Mouse (Mus musculus): ENCODE results near the gene 1700067P10Rik.
A peak's percentile ranks its signal among the peaks of the same experiment; 100 is the strongest.

The 1700067P10Rik gene

DNA sequence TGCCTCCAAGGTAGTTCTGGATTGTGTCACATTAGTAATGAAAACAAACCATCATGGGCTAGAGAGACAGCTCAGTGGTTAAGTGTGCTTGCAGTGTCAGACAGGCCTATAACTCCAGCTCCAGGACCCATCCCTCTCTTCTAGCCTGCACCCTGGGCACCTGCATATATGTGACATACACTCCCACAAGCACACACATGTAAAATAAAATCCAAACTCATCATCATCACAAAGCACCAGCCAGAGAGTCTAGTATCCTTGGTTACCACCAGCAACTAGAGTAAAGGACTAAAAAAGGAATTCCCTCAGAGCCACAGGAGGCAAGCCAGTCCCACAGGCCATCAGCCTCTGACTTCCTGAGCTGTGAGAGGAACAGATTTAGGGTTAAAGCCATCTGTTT is at the start of gene 1700067P10Rik:
1700067P10Rik (plus strand) TSS at position 301 of the 400 bp plus-strand sequence.
- no peak for DNase-seq (ENCODE audit: low spot score)

DNA sequence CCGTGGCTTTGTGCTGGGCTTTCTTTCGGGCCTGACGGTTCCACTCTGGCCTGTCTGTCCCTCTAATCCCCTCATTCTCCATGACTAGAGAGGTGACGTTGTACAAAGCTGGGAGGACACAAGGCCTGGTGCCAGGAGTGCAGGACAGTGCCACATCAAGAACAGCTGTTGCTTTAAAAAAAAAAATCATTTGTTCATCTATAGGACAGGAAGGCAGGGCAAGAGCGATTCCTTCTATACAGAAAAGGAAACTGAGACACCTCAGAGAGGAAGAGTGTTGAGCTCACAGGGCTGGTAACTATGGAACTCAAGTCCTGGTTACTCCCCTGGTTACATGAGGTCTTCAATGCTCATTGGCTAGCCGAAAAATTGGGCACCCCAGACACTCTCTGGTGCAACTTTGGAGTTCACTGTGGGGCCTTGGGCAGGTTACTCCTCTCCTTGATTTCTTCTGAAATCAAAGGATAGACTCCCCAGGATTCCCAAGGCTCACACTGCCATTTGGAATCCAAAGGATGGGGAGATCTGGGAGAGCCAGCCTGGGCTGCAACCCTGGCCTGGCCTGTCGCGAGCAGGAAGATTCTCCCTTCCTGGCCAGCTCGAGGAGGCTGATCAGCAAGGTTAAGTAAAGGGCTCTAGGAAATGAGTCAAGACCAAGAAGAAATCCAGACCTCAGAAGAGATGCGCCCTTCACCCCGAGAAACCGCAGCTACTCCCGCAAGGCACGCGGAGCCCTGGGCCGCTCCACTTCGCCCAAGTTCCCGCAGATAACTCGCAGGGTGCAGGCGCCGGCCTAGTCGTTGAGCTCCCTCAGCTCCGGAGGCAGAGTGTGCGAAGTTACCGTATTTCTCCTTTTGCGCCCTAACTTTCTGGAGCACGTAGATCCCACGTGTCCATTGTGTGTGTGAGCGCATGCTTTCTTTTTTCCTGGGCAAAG is 47.5 kb upstream of the 1700067P10Rik start:
- DNase-seq (ENCODE audit: low spot score), result peak; percentile 56

- DNase-seq (ENCODE audit: low spot score), result no peak
Measured at GRCm38 (mm10) chr17:48043154-48043880, 45.8 kb upstream of the 1700067P10Rik start.

- peak; percentile 76 for DNase-seq (ENCODE audit: low spot score)
Measured at GRCm38 (mm10) chr17:48045631-48046030, 43.5 kb upstream of the 1700067P10Rik start.

- DNase-seq (ENCODE audit: low spot score), result no peak
Measured at GRCm38 (mm10) chr17:48051638-48052337, 37.3 kb upstream of the 1700067P10Rik start.

DNA sequence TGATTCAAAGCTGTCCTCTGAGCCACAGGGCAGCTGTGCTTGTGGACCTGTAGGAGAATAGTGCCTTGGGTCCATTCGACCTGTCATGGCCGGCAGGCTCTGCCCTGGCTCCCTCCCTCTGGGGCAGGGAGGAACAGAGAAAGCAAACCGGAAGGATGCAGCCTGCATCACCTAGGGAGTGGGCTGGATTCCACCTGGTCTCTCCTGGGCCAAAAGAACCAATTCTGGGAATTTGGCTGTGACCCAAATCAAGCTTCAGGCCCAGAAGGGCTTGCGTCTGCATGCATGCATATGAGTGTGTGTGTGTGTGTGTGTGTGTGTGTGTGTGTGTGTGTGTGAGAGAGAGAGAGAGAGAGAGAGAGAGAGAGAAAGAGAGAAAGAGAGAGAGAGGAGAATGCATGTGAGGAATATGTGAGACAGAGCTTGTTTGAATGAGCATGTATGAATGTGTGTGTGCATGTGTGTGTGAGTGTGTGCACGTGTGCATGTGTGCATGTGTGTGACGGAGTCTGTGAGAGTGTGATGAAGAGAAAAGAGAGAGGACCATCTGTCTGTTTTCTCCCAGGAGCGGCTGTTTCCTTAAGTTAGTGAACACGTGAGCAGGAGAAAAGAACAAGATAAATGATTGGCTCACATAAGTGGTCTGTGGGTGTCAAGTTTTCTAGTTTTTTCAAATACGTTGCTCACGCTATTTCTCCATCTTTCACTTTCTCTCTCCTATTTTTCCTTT is 36.6 kb upstream of the 1700067P10Rik start:
- no peak for DNase-seq (ENCODE audit: low spot score)

GRCm38 (mm10) chr17:48053646-48054045 is 35.5 kb upstream of the 1700067P10Rik start:
- no peak for DNase-seq (ENCODE audit: low spot score)

DNA sequence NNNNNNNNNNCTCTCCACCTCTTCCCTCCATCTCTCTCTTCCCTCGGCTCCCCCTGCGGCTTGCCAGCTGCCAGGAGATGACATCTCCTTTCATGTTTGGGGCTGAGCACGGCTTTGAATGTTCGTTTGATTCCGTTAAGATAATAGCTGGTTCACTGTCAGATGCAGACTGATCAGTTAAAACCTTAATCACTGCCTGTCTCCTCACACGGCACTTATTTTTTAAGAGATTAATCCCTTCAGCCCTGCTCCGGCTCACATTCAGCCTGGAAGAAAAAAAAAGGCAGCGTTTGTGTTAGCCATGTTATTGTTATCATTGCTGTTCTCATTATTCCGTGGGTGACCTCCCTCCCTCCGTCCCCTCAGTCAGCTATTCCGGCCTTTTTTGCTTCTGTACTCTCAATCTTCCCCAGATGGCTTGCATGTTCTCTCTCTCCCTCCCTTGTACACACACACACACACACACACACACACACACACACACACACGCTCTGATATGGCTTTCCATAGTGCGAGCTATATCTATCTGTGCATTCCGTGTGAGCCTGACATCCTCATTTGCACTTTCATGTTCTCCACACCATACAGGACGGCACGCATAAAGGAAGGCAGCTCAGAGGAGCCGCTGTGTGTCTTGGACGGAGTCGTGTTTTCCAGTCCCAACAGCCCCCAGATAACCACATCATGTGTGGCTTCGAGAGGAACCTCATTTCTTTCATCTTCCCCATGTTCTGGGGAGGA is 33.9 kb upstream of the 1700067P10Rik start:
- DNase-seq (ENCODE audit: low spot score), result no peak

DNA sequence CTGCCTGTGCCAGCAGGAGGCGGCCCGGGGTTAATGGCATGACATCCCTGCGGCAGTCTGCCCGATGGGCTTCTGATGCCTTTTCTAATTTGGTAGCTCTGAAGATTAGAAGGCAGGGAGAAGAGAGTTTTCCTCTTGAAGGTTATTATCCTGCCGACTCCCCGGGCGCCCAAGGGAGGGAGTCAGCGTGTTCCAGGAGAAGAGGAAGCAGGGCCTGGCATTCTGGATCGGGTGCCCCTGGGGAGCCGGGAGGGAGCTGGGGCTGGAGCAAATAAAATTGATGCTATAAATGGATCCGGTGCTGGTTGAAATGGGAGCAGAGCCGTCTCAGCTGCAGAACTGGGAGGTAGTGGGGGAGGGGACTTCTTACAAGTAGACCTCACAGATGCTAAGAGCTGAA is 31.7 kb upstream of the 1700067P10Rik start:
- no peak for DNase-seq (ENCODE audit: low spot score)

GRCm38 (mm10) chr17:48064196-48064843 is 24.8 kb upstream of the 1700067P10Rik start:
- no peak for DNase-seq (ENCODE audit: low spot score)

DNA sequence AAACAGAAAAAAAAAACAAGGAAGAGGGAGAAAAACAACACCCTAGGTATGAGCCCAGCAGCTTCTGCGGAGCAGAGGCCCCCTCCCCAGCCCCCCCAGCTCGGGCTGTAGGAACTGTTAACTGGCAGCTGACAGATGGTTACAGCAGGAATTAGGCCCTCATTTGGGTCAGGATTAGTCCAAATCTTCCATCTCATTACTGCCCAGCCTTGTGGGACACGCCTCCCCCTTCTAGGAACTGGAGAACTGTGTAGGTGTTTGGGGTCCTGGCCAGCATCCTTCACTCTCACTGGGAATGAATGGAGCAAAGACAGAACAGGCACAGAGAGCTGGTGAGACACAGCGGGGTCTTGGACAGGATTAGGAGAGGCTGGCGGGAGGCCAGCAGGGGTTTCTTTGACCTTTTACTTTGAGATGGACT is 24.0 kb upstream of the 1700067P10Rik start:
- no peak for DNase-seq (ENCODE audit: low spot score)

GRCm38 (mm10) chr17:48067083-48067614 is 22.0 kb upstream of the 1700067P10Rik start:
- DNase-seq (ENCODE audit: low spot score), result no peak

DNA sequence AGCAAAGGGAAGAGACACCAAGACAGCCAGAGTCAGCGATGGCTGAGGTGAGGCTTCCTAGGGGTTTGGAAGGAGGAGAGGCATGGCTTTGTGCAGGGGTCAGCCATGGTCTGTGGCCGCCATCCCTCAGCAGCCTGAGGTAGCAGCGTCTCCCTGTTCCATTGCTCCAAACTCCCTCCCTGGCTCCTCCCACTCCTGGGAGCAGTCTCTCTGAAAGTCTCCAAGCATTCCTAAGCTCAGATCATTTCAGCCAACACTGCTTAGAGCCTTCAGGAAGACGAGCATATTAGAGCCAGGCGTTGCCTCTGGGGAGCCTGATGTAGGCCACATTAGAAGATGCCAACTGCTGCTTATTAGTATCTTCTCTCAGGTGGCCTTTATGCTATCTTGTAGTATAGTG is 21.4 kb upstream of the 1700067P10Rik start:
- no peak for DNase-seq (ENCODE audit: low spot score)

DNA sequence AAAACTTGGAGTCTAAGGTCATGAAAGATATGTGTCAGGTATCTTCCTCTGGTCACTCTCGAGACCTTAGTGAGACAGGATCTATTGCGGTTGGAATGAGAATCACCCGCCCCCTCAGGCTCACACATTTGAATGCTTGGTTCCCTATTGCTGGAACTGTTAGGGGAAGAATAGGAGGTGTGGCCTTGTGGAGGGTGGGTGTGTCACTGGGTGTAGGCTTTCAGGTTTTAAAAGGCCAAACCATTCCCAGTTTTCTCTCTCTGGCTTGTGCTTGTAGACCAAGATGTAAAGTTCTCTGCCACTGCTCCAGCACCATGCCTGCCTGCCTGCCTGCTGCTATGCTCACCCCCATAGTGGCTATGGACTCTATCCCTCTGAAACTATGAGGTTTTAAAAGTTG is 8.5 kb upstream of the 1700067P10Rik start:
- no peak for DNase-seq (ENCODE audit: low spot score)

DNA sequence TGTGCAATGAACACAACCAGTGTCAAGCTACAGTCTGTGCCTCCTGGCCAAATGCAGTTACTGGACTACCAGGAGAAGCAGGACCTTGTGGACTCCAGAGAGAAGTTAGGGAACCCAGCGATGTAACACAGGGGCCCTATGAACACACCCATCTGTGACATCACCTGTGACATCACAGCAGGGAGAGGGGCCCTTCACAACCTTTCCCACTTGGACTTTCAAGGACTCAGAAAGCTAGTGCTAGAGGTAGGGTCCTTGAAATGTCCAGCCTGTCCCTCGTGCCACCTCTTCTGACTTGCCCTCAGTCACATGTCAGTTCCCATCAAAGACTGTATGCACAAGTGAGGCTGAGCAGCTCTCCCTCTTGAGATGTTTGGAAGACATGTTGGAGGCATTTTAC is 327 bp downstream of the 1700067P10Rik start:
- DNase-seq (ENCODE audit: low spot score), result no peak

GRCm38 (mm10) chr17:48090305-48090704 is 1.2 kb downstream of the 1700067P10Rik start:
- no peak for DNase-seq (ENCODE audit: low spot score)

DNA sequence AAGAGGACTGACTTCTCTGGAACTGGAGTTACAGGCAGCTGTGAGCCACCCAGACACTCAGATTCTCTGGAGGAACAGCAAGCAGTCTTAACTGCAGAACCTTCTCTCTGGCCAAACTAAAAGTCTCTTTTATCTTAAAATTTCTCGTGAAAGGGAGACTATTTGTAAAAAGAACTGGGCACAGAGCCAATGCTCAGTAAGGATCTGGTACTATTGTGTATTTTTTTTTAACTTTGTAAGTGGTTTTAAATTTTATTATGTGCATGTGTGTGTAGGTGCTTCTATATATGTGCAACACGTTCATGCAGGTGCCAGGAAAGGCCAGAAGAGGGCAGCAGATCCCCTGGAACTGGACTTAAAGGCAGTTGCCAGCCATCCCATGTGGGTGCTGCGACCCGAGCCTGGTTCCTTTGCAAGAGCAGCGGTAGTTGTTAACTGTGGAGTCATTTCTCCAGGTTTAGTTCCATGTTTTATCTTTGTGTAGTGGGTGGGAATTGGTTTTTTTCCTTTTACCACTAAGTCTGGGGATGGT is 4.2 kb downstream of the 1700067P10Rik start:
- DNase-seq (ENCODE audit: low spot score), result no peak

DNA sequence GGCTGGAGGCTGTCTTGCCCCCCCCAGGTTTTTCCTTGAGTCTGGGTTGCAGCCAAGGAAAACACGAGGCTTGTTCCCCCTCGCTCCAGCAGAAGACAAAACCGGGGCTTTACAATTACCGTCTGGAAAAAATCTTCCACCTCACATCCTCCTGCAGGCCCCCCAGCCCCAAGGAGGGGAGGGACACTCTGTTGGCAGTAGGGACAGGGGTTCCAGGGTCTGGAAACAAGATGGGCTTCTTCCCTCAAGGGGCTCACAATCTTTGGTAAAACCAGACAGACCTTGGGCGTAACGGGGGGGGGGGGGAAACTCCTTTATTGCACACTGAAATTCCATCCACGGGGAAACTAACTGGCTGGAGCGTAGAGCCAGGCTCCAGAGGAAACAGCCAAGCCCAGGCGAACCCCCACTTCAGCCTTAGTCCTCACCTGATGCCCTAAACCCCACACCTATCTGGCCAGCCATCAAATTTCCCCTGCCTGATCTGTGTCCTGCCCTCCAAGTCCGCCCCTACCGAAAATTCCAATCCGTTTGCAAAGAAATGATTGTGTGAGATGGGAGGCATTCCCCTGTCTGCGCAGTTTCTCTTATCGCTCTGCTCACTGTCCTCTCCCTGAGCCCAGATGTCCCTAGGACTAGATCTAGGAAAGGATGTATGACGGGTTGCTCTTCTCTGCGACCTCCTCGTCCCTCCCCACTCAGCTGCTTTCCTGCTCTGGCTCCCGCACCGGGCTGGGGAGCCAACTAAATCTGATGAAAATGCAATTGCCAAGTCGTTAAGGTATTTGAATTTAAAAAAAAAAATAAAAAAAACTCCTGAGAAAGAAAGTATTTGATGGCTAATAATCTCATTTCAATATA is 5.9 kb downstream of the 1700067P10Rik start:
- DNase-seq (ENCODE audit: low spot score), result no peak

GRCm38 (mm10) chr17:48095718-48096121 is 6.6 kb downstream of the 1700067P10Rik start:
- DNase-seq (ENCODE audit: low spot score), result no peak

Data from T-cell, adult 2 months (primary cell).